Mouse (Mus musculus) ZHBTc4 (cell line): ENCODE measurements at regions not wholly inside any gene's neighbourhood (a gene's known extent, or its start where the extent isn't known, plus 50 kb on each side); places are given as distances from the start of the nearest gene placed in this dataset.

ENCODE experiments used
- DNase-seq: peaks from one replicate; pipeline ENCODE4 v3.0.0-alpha.2; 2011; ENCODE audit warnings: low read depth, low spot score

GRCm38 (mm10) chr15:88370366-88370765 lies 229.7 kb upstream of the Zdhhc25 start:
- no peak for DNase-seq

- DNase-seq: no peak
Observed at GRCm38 (mm10) chr15:88372039-88372438, 228.1 kb upstream of the Zdhhc25 start.

- no peak for DNase-seq
Observed at GRCm38 (mm10) chr15:88373923-88374322, 226.2 kb upstream of the Zdhhc25 start.

GRCm38 (mm10) chr15:88379342-88379741 lies 220.8 kb upstream of the Zdhhc25 start:
- DNase-seq: no peak

- DNase-seq: no peak
Observed at GRCm38 (mm10) chr15:88379951-88380623, 220.0 kb upstream of the Zdhhc25 start.

GRCm38 (mm10) chr15:88381419-88381818 lies 218.7 kb upstream of the Zdhhc25 start:
- DNase-seq: no peak

- peak; percentile 5 for DNase-seq
Observed at GRCm38 (mm10) chr15:88385943-88386342, 214.2 kb upstream of the Zdhhc25 start.

- no peak for DNase-seq
Observed at GRCm38 (mm10) chr15:88386711-88387110, 213.4 kb upstream of the Zdhhc25 start.

- DNase-seq: peak; percentile 53
Observed at GRCm38 (mm10) chr15:88391822-88392221, 208.3 kb upstream of the Zdhhc25 start.

GRCm38 (mm10) chr15:88399064-88399463 lies 201.0 kb upstream of the Zdhhc25 start:
- peak; percentile 36 for DNase-seq

GRCm38 (mm10) chr15:88399989-88400388 lies 200.1 kb upstream of the Zdhhc25 start:
- peak; percentile 29 for DNase-seq

GRCm38 (mm10) chr15:88400787-88401186 lies 199.3 kb upstream of the Zdhhc25 start:
- peak; percentile 50 for DNase-seq

- DNase-seq: no peak
Observed at GRCm38 (mm10) chr15:88408461-88409379, 191.4 kb upstream of the Zdhhc25 start.

- DNase-seq: no peak
Observed at GRCm38 (mm10) chr15:88414206-88414605, 185.9 kb upstream of the Zdhhc25 start.

- DNase-seq: no peak
Observed at GRCm38 (mm10) chr15:88418881-88419280, 181.2 kb upstream of the Zdhhc25 start.

- peak; percentile 6 for DNase-seq
Observed at GRCm38 (mm10) chr15:88428441-88428840, 171.7 kb upstream of the Zdhhc25 start.

GRCm38 (mm10) chr15:88430941-88431340 lies 169.2 kb upstream of the Zdhhc25 start:
- no peak for DNase-seq

GRCm38 (mm10) chr15:88448272-88448671 lies 151.8 kb upstream of the Zdhhc25 start:
- no peak for DNase-seq

- DNase-seq: no peak
Observed at GRCm38 (mm10) chr15:88451241-88451640, 148.9 kb upstream of the Zdhhc25 start.

- no peak for DNase-seq
Observed at GRCm38 (mm10) chr15:88468107-88468506, 132.0 kb upstream of the Zdhhc25 start.

- peak; percentile 71 for DNase-seq
Observed at GRCm38 (mm10) chr15:88468810-88469209, 131.3 kb upstream of the Zdhhc25 start.
